Mouse (Mus musculus): ENCODE measurements at regions not wholly inside any gene's neighbourhood (a gene's known extent, or its start where the extent isn't known, plus 50 kb on each side); places are given as distances from the start of the nearest gene placed in this dataset.

GRCm38 (mm10) chr17:55320959-55321358 lies 124.2 kb upstream of the St6gal2 start:
- ATAC-seq, result no peak
- no peak overlapping the region for H3K4me3 ChIP-seq
- no peak overlapping the region for H3K4me2 ChIP-seq
- no peaks in the 10 kb centered on the region for H3K9me3 ChIP-seq (replicated peaks)
- no peak overlapping the region for H3K27ac ChIP-seq
- no peaks in the 10 kb centered on the region for H3K36me3 ChIP-seq (ENCODE audit: poor library complexity, severe bottlenecking)
- H3K9ac ChIP-seq, result no peak overlapping the region
- no peaks in the 10 kb centered on the region for H3K4me1 ChIP-seq
- 100% methylated on average over 1 of the region's 1 CpGs for WGBS
- no peaks in the 10 kb centered on the region for H3K27me3 ChIP-seq

- H3K27me3 ChIP-seq, result no peaks in the 10 kb centered on the region
- H3K36me3 ChIP-seq (ENCODE audit: poor library complexity, severe bottlenecking), result no peaks in the 10 kb centered on the region
- H3K4me2 ChIP-seq, result no peak overlapping the region
- ATAC-seq, result no peak
- 80% methylated on average over 6 of the region's 6 CpGs for WGBS
- no peaks in the 10 kb centered on the region for H3K4me1 ChIP-seq
- no peak overlapping the region for H3K27ac ChIP-seq
- H3K4me3 ChIP-seq, result no peak overlapping the region
- H3K9me3 ChIP-seq (replicated peaks), result no peaks in the 10 kb centered on the region
- no peak overlapping the region for H3K9ac ChIP-seq
Measured at GRCm38 (mm10) chr17:55359305-55359704, 85.9 kb upstream of the St6gal2 start.

GRCm38 (mm10) chr17:55367064-55367463 lies 78.1 kb upstream of the St6gal2 start:
- Histone ChIP-seq H3K9ac (no peak overlapping the region), H3K4me3 (no peak overlapping the region), H3K27me3 (no peaks in the 10 kb centered on the region), H3K27ac (no peak overlapping the region), H3K9me3 (replicated peaks) (no peaks in the 10 kb centered on the region), H3K4me1 (no peaks in the 10 kb centered on the region), H3K36me3 (ENCODE audit: poor library complexity, severe bottlenecking) (no peaks in the 10 kb centered on the region), H3K4me2 (no peak overlapping the region)
- 89% methylated on average over 1 of the region's 1 CpGs for WGBS
- 0 out of 2 replicates have a peak, but pooled peaks have one; percentile 33 for ATAC-seq

GRCm38 (mm10) chr17:55367464-55368207 lies 77.5 kb upstream of the St6gal2 start:
- Histone ChIP-seq H3K27ac (no peak overlapping the region), H3K36me3 (ENCODE audit: poor library complexity, severe bottlenecking) (no peaks in the 10 kb centered on the region), H3K4me3 (no peak overlapping the region), H3K4me1 (no peaks in the 10 kb centered on the region), H3K4me2 (no peak overlapping the region), H3K27me3 (no peaks in the 10 kb centered on the region), H3K9me3 (replicated peaks) (no peaks in the 10 kb centered on the region), H3K9ac (no peak overlapping the region)
- ATAC-seq, result peak; percentile 89
- 85% methylated on average over 7 of the region's 7 CpGs for WGBS

Data from forebrain, embryonic 13.5 days (tissue).